Mouse (Mus musculus): ENCODE results near the gene Dda1.

GRCm38 (mm10) chr8:71471861-71472260, 2.9 kb downstream of the Dda1 start:
- TF ChIP-seq CTCF (IDR thresholded peaks at IDR 0.05; ENCODE audit: extremely low read depth, insufficient read depth, low read length) (no peak), POLR2A (IDR thresholded peaks at IDR 0.05; ENCODE audit: extremely low read depth, insufficient read depth, low read length) (no peak)

Measured in cortical plate, adult 2 months (tissue).